Mouse (Mus musculus): Measurements from ENCODE around the gene Chrnb2.
"Not testable (repeated sequence)": the region's sequence is repeated elsewhere in the genome, so short reads cannot be mapped to it uniquely, and the experiment has no call there.

- not testable (repeated sequence) for TF ChIP-seq EP300, CTCF (IDR thresholded peaks at IDR 0.05; ENCODE audit: low read depth)
These were observed 35.6 kb upstream of the Chrnb2 start for GRCm38 (mm10) chr3:89800078-89800477.
